Mouse (Mus musculus) lung, postnatal 0 days (tissue): ENCODE results near the gene Uqcc2.

Experiments
- CTCF ChIP-seq: IDR thresholded peaks from 2 replicates; pipeline ENCODE4 v1.5.1; 2016; ENCODE audit warnings: antibody characterized with exemption, mild to moderate bottlenecking
- EP300 ChIP-seq: IDR thresholded peaks from 2 replicates; pipeline ENCODE4 v1.6.1; 2016; ENCODE audit warnings: antibody characterized with exemption, mild to moderate bottlenecking, control low read depth

GRCm38 (mm10) chr17:27129819-27130218, 3.9 kb downstream of the Uqcc2 start:
- TF ChIP-seq EP300 (no peak; the same call in 1 of the 2 replicates), CTCF (no peak)
